Mouse (Mus musculus) hindbrain, postnatal 0 days (tissue): ENCODE measurements at regions not wholly inside any gene's neighbourhood (a gene's known extent, or its start where the extent isn't known, plus 50 kb on each side); places are given as distances from the start of the nearest gene placed in this dataset.
A peak's percentile ranks its signal among the peaks of the same experiment; 100 is the strongest.

Source experiments
- ATAC-seq: fragments of 200-750 bp; cut with Nextera tagmentation; 2 replicates; pipeline ENCODE4 v1.8.0; 2017; ENCODE audit warnings: mild to moderate bottlenecking, moderate TSS enrichment, moderate library complexity
- DNase-seq: peaks from one replicate; pipeline ENCODE4 v3.0.0-alpha.2; 2015; ENCODE audit warnings: low spot score
- H3K27ac ChIP-seq: fragments of 300-500 bp; sonication (generic); 2 replicates; pipeline ENCODE4 v1.5.1; 2014; ENCODE audit warnings: mild to moderate bottlenecking
- H3K27me3 ChIP-seq: fragments of 300-500 bp; sonication (generic); 2 replicates; pipeline ENCODE4 v1.6.1; 2014; ENCODE audit warnings: low read length, mixed read lengths; ENCODE audit not compliant: insufficient read depth
- H3K36me3 ChIP-seq: fragments of 300-500 bp; sonication (generic); 2 replicates; pipeline ENCODE4 v1.6.1; 2014; ENCODE audit warnings: low read length, mixed read lengths; ENCODE audit not compliant: insufficient read depth
- H3K4me1 ChIP-seq: fragments of 300-500 bp; sonication (generic); 2 replicates; pipeline ENCODE4 v1.6.1; 2014; ENCODE audit warnings: antibody characterized with exemption, low read length, mixed read lengths; ENCODE audit not compliant: insufficient read depth
- H3K4me2 ChIP-seq: fragments of 300-500 bp; sonication (generic); 2 replicates; pipeline ENCODE4 v1.6.1; 2014; ENCODE audit warnings: low read depth, mild to moderate bottlenecking, low read length, moderate library complexity, mixed read lengths
- H3K4me3 ChIP-seq: fragments of 300-500 bp; sonication (generic); 2 replicates; pipeline ENCODE4 v1.5.1; 2014; ENCODE audit warnings: low read length
- H3K9ac ChIP-seq: fragments of 300-500 bp; sonication (generic); replicated peaks from 2 replicates; pipeline ENCODE4 v1.6.1; 2014; ENCODE audit warnings: mild to moderate bottlenecking, low read length, moderate library complexity, mixed read lengths
- H3K9me3 ChIP-seq: fragments of 300-500 bp; sonication (generic); 2 replicates; pipeline ENCODE4 v1.6.1; 2016; ENCODE audit warnings: low read length, mixed read lengths
- CTCF ChIP-seq: IDR thresholded peaks from 2 replicates; pipeline ENCODE4 v1.5.1; 2016; ENCODE audit warnings: antibody characterized with exemption, control low read depth, low read depth
- WGBS: fragments of 180-500 bp; shearing (Covaris S2); extraction: QIAGEN DNeasy Blood & Tissue Kit; methylation state at CpG from one replicate; pipeline ENCODE4 v1.1.7; 2014; 5-methylcytosine and 5-hydroxymethylcytosine counted together

GRCm38 (mm10) chr15:51570631-51571030, 2314.1 kb upstream of the Gm7489 start:
- no peak for ATAC-seq
- no peak for TF ChIP-seq CTCF
- H3K4me3 ChIP-seq, result no peak overlapping the region
- no peaks in the 10 kb centered on the region for H3K9me3 ChIP-seq
- H3K4me1 ChIP-seq, result no peaks in the 10 kb centered on the region
- no peaks in the 10 kb centered on the region for H3K27me3 ChIP-seq
- no peak overlapping the region for H3K27ac ChIP-seq
- WGBS, result 100% methylated on average over 1 of the region's 1 CpGs
- no peak for DNase-seq
- H3K36me3 ChIP-seq, result no peaks in the 10 kb centered on the region
- no peak overlapping the region for H3K4me2 ChIP-seq
- no peak overlapping the region for H3K9ac ChIP-seq

- 81% methylated on average over 8 of the region's 8 CpGs for WGBS
- ATAC-seq (no peak), DNase-seq (no peak)
- Histone ChIP-seq H3K27me3 (no peaks in the 10 kb centered on the region), H3K9me3 (no peaks in the 10 kb centered on the region), H3K4me3 (no peak overlapping the region), H3K36me3 (no peaks in the 10 kb centered on the region), H3K9ac (no peak overlapping the region), H3K4me1 (no peaks in the 10 kb centered on the region), H3K27ac (no peak overlapping the region), H3K4me2 (no peak overlapping the region)
- no peak for TF ChIP-seq CTCF
Measured at GRCm38 (mm10) chr15:51574538-51575105, 2310.1 kb upstream of the Gm7489 start.

GRCm38 (mm10) chr15:51583636-51584035, 2301.1 kb upstream of the Gm7489 start:
- no peak overlapping the region for H3K4me2 ChIP-seq
- no peaks in the 10 kb centered on the region for H3K9me3 ChIP-seq
- TF ChIP-seq CTCF, result no peak
- H3K4me1 ChIP-seq, result no peaks in the 10 kb centered on the region
- H3K9ac ChIP-seq, result no peak overlapping the region
- no peak overlapping the region for H3K27ac ChIP-seq
- DNase-seq (no peak), ATAC-seq (no peak)
- H3K4me3 ChIP-seq, result no peak overlapping the region
- WGBS, result 74% methylated on average over 1 of the region's 1 CpGs
- H3K27me3 ChIP-seq, result no peaks in the 10 kb centered on the region
- H3K36me3 ChIP-seq, result no peaks in the 10 kb centered on the region

- 77% methylated on average over 5 of the region's 5 CpGs for WGBS
- DNase-seq (no peak), ATAC-seq (no peak)
- Histone ChIP-seq H3K27ac (no peak overlapping the region), H3K4me1 (no peaks in the 10 kb centered on the region), H3K9me3 (no peaks in the 10 kb centered on the region), H3K36me3 (no peaks in the 10 kb centered on the region), H3K4me3 (no peak overlapping the region), H3K9ac (no peak overlapping the region), H3K4me2 (no peak overlapping the region), H3K27me3 (no peaks in the 10 kb centered on the region; the same call in 1 of the 2 replicates)
- no peak for TF ChIP-seq CTCF
Measured at GRCm38 (mm10) chr15:51586146-51586545, 2298.6 kb upstream of the Gm7489 start.

GRCm38 (mm10) chr15:51591406-51592068, 2293.2 kb upstream of the Gm7489 start:
- Histone ChIP-seq H3K9me3 (no peaks in the 10 kb centered on the region), H3K9ac (no peak overlapping the region; the same call in 1 of the 2 replicates), H3K36me3 (no peaks in the 10 kb centered on the region), H3K4me1 (no peaks in the 10 kb centered on the region; the same call in 1 of the 2 replicates), H3K4me2 (peak overlapping the region; percentile 43), H3K4me3 (peak overlapping the region; percentile 18), H3K27ac (peak overlapping the region; percentile 4; the same call in 1 of the 2 replicates), H3K27me3 (no peaks in the 10 kb centered on the region; the same call in 1 of the 2 replicates)
- peak; percentile 53 for DNase-seq
- no peak for ATAC-seq
- WGBS, result 31% methylated on average over 17 of the region's 17 CpGs
- no peak for TF ChIP-seq CTCF

- H3K4me2 ChIP-seq, result peak overlapping the region; percentile 43
- H3K36me3 ChIP-seq, result no peaks in the 10 kb centered on the region
- no peaks in the 10 kb centered on the region; the same call in 1 of the 2 replicates for H3K4me1 ChIP-seq
- peak; percentile 59; the same call in 1 of the 2 replicates for ATAC-seq
- H3K9me3 ChIP-seq, result no peaks in the 10 kb centered on the region
- TF ChIP-seq CTCF, result no peak
- H3K27me3 ChIP-seq, result no peaks in the 10 kb centered on the region; the same call in 1 of the 2 replicates
- DNase-seq, result peak; percentile 41
- H3K9ac ChIP-seq, result no peak overlapping the region; the same call in 1 of the 2 replicates
- peak overlapping the region; percentile 18 for H3K4me3 ChIP-seq
- H3K27ac ChIP-seq, result peak overlapping the region; percentile 4; the same call in 1 of the 2 replicates
- 38% methylated on average over 9 of the region's 9 CpGs for WGBS
Measured at GRCm38 (mm10) chr15:51592069-51592435, 2292.7 kb upstream of the Gm7489 start.
